Mouse (Mus musculus): ENCODE data around the gene Elfn1.

DNA sequence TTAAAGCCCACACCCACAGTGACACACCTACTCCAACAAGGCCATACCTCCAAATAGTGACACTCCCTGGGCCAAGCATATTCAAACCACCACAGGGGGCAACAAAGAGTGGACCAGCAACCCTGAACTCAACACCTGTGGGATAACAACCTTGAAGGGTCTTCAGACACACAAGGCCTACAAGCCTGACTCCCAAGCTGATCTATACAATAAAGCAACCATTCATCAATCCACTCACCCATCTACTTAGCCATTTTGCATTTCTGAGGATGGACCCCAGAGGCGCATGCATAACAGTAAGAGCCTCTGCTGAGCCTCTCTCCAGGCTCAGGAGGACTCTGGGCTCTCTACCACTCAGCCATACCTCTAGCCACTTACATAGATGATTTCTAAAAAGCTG lies 109.2 kb downstream of the Elfn1 start:
- TF ChIP-seq POLR2A (IDR thresholded peaks at IDR 0.05; ENCODE audit: extremely low read depth, insufficient read depth, low read length) (no peak), CTCF (IDR thresholded peaks at IDR 0.05; ENCODE audit: low read depth, low read length) (no peak)

Data from liver, adult 2 months (tissue).